In the genomic region with DNA sequence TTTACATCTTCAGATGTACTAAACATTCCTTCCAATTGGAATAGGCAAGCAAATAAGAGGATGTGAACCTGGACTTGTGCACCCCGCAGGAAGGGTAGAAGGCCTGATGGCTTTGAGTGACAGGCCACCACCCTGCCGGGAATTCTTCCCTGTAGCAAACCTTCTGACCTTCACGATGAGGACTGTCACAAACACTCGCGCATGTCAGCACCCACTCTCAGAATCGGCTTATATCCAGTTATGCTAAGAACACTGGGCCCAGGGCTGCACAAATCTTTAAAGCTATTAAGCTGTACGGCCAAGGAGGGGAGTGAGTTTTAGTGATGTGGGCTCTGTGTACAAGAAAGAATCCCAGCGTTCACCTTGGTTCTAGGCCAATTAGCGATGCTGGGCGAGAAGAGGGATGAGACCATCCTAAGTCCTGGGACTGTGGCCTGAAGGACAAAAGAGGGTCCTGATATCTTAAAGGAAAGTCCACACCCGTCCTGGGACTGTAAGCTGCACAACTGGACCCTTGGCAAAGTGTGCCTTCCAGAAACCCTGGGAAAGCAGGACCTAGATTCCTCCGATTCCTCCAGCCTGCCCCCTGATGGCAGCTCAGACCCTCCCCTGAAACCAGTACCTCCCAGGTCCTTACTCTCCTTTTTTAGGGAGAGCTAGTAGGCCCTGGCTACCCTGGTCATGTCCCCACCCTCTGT, we compare ENCODE assay signal across 17 mouse cellular contexts. TPM values are rescaled to one million over a fixed set of nuclear protein-coding genes. Genes with fewer than 3 reads are reported as not detected.
A peak's percentile ranks its signal among the peaks of the same experiment; 100 is the strongest.
DNase-seq lines count a peak whose midpoint lies in the region; ATAC-seq and TF ChIP-seq lines count a peak whose summit lies in the region.
"Had no signal": no experiment of that assay in that cellular context is flagged by ENCODE, and none has a peak within 500 bp of the region (broad histone marks: within the 10 kb centered on the region; RNA-seq: fewer than 3 reads in every experiment).

No protein-coding gene starts in this region.

- WGBS in hindbrain, embryonic 13.5 days = 81% methylated on average over 12 of the region's 12 CpGs
- 81% methylated on average over 12 of the region's 12 CpGs for WGBS in hindbrain, embryonic 16.5 days
- 47% methylated on average over 12 of the region's 12 CpGs for WGBS in heart, adult 2 months
- 35% methylated on average over 12 of the region's 12 CpGs for WGBS in heart, postnatal 0 days

- H3K36me3 ChIP-seq in hindbrain, embryonic 13.5 days = no peaks in the 10 kb centered on the region
- no peaks in the 10 kb centered on the region for H3K36me3 ChIP-seq in hindbrain, embryonic 16.5 days (ENCODE audit: control insufficient read depth, insufficient read depth, low read length)
- H3K36me3 ChIP-seq in E14TG2a.4 (ENCODE audit: insufficient read depth, low read length) = peaks cover 65% of the 10 kb centered on the region
- no peaks in the 10 kb centered on the region for H3K36me3 ChIP-seq in heart, adult 2 months (ENCODE audit: control insufficient read depth, insufficient read depth, low read length)
- no peaks in the 10 kb centered on the region for H3K36me3 ChIP-seq in heart, postnatal 0 days (replicated peaks; ENCODE audit: control insufficient read depth, insufficient read depth, low read length)
- H3K36me3 ChIP-seq: embryonic facial prominence, embryonic 12.5 days; limb, embryonic 15.5 days; neural tube, embryonic 13.5 days had no signal

- intact Hi-C loops in heart, adult 2 months (cut with DNase I) = no loop called here

- no peak for TF ChIP-seq POLR2A in heart, adult 2 months (IDR thresholded peaks at IDR 0.05; ENCODE audit: insufficient read depth, low read depth, low read length)

- no peak overlapping the region for H3K4me2 ChIP-seq in hindbrain, embryonic 13.5 days
- H3K4me2 ChIP-seq in hindbrain, embryonic 16.5 days (ENCODE audit: low read length) = no peak overlapping the region
- no peak overlapping the region for H3K4me2 ChIP-seq in heart, postnatal 0 days (ENCODE audit: low read depth, low read length)
- H3K4me2 ChIP-seq: embryonic facial prominence, embryonic 12.5 days; limb, embryonic 15.5 days; neural tube, embryonic 13.5 days had no signal

- H3K27me3 ChIP-seq in hindbrain, embryonic 13.5 days = no peaks in the 10 kb centered on the region
- H3K27me3 ChIP-seq in hindbrain, embryonic 16.5 days (replicated peaks; ENCODE audit: control insufficient read depth, insufficient read depth, low read length) = no peaks in the 10 kb centered on the region
- H3K27me3 ChIP-seq in E14TG2a.4 (ENCODE audit: insufficient read depth, low read length) = no peaks in the 10 kb centered on the region
- no peaks in the 10 kb centered on the region for H3K27me3 ChIP-seq in heart, adult 2 months (ENCODE audit: control insufficient read depth, insufficient read depth, low read length)
- no peaks in the 10 kb centered on the region for H3K27me3 ChIP-seq in heart, postnatal 0 days (ENCODE audit: control insufficient read depth, insufficient read depth, low read length)
- H3K27me3 ChIP-seq: embryonic facial prominence, embryonic 12.5 days; limb, embryonic 15.5 days; neural tube, embryonic 13.5 days had no signal

- no peaks in the 10 kb centered on the region for H3K4me1 ChIP-seq in hindbrain, embryonic 13.5 days (replicated peaks)
- H3K4me1 ChIP-seq in hindbrain, embryonic 16.5 days (ENCODE audit: control insufficient read depth, insufficient read depth, low read depth, low read length) = no peaks in the 10 kb centered on the region
- H3K4me1 ChIP-seq in E14TG2a.4 (replicated peaks; ENCODE audit: low read depth, low read length) = peaks cover 96% of the 10 kb centered on the region
- H3K4me1 ChIP-seq in heart, adult 2 months (ENCODE audit: control insufficient read depth, insufficient read depth, low read length) = peaks cover 10% of the 10 kb centered on the region
- peaks cover 16% of the 10 kb centered on the region for H3K4me1 ChIP-seq in heart, postnatal 0 days (ENCODE audit: control insufficient read depth, insufficient read depth)
- H3K4me1 ChIP-seq: limb, embryonic 15.5 days had no signal

- peak; percentile 32 to 35 for DNase-seq in heart, adult 2 months
- DNase-seq in heart, postnatal 0 days (ENCODE audit: low spot score) = peak; percentile 70
- no peak for DNase-seq in layer of hippocampus, postnatal 25 days (ENCODE audit: extremely low spot score in 1 of 2, low spot score in 1 of 2)
- DNase-seq in adrenal gland, adult (ENCODE audit: inconsistent age in 2 of 2, low spot score in 1 of 2) = no peak
- DNase-seq: B cell, adult 2 months; cerebellum, postnatal 36 days; gastrocnemius, postnatal 10 days; kidney, adult 2 months; right cerebral cortex, adult 18-20 months; thymus, postnatal 36 days had no signal

- H3K79me2 ChIP-seq in heart, adult 2 months (replicated peaks; ENCODE audit: control insufficient read depth, insufficient read depth, low read length) = peaks cover 6% of the 10 kb centered on the region; the same call in 1 of the 2 replicates

- no peak overlapping the region for H3K9ac ChIP-seq in hindbrain, embryonic 13.5 days
- no peak overlapping the region for H3K9ac ChIP-seq in hindbrain, embryonic 16.5 days (ENCODE audit: low read depth, low read length)
- H3K9ac ChIP-seq in heart, adult 2 months (ENCODE audit: low read depth, low read length) = 0 out of 2 replicates have a peak overlapping the region, but pooled peaks have one; percentile 15
- no peak overlapping the region for H3K9ac ChIP-seq in heart, postnatal 0 days (replicated peaks; ENCODE audit: low read depth, low read length)
- H3K9ac ChIP-seq: embryonic facial prominence, embryonic 12.5 days; limb, embryonic 15.5 days; neural tube, embryonic 13.5 days had no signal

- H3K27ac ChIP-seq in hindbrain, embryonic 13.5 days = no peak overlapping the region
- H3K27ac ChIP-seq in hindbrain, embryonic 16.5 days (ENCODE audit: low read depth, low read length) = no peak overlapping the region
- H3K27ac ChIP-seq in heart, adult 2 months = peak overlapping the region; percentile 26
- H3K27ac ChIP-seq in heart, postnatal 0 days (ENCODE audit: low read depth) = peak overlapping the region; percentile 64
- H3K27ac ChIP-seq: embryonic facial prominence, embryonic 12.5 days; limb, embryonic 15.5 days; neural tube, embryonic 13.5 days had no signal

- TF ChIP-seq CTCF in E14TG2a.4 (conservative IDR thresholded peaks at IDR 0.05; ENCODE audit: low read length) = no peak
- 0 out of 2 replicates have a peak, but pooled peaks have one; percentile 10 for TF ChIP-seq CTCF in heart, adult 2 months (IDR thresholded peaks at IDR 0.05)
- TF ChIP-seq CTCF in heart, postnatal 0 days (IDR thresholded peaks at IDR 0.05; ENCODE audit: low read depth) = no peak

- H3K4me3 ChIP-seq in hindbrain, embryonic 13.5 days = no peak overlapping the region
- H3K4me3 ChIP-seq in hindbrain, embryonic 16.5 days (ENCODE audit: low read length) = no peak overlapping the region
- H3K4me3 ChIP-seq in E14TG2a.4 (replicated peaks; ENCODE audit: low read length) = peak overlapping the region; percentile 27; the same call in 1 of the 2 replicates
- H3K4me3 ChIP-seq in heart, adult 2 months = no peak overlapping the region
- H3K4me3 ChIP-seq in heart, postnatal 0 days (ENCODE audit: low read depth, low read length) = no peak overlapping the region
- H3K4me3 ChIP-seq: embryonic facial prominence, embryonic 12.5 days; limb, embryonic 15.5 days; neural tube, embryonic 13.5 days had no signal

- peak; percentile 24; the same call in 1 of the 2 replicates for ATAC-seq in hindbrain, embryonic 13.5 days (ENCODE audit: low FRiP score)
- ATAC-seq in hindbrain, embryonic 16.5 days = no peak
- peak; percentile 88 for ATAC-seq in heart, postnatal 0 days (ENCODE audit: insufficient read depth, low read depth)
- ATAC-seq in erythroid progenitor cell, adult 5-6 weeks (replicated peaks; ENCODE audit: low FRiP score, poor library complexity, severe bottlenecking) = no peak

- TF ChIP-seq EP300 in heart, adult 2 months (IDR thresholded peaks at IDR 0.05; ENCODE audit: insufficient read depth, low read depth, low read length) = peak; percentile 68; the same call in 1 of the 2 replicates
- peak; percentile 67; the same call in 1 of the 2 replicates for TF ChIP-seq EP300 in heart, postnatal 0 days (IDR thresholded peaks at IDR 0.05; ENCODE audit: low read depth)

- H3K9me3 ChIP-seq in hindbrain, embryonic 13.5 days = no peaks in the 10 kb centered on the region
- H3K9me3 ChIP-seq in hindbrain, embryonic 16.5 days (ENCODE audit: control insufficient read depth, low read length) = no peaks in the 10 kb centered on the region; the same call in 1 of the 2 replicates
- H3K9me3 ChIP-seq in E14TG2a.4 (ENCODE audit: low read length) = peaks cover 6% of the 10 kb centered on the region
- no peaks in the 10 kb centered on the region for H3K9me3 ChIP-seq in heart, postnatal 0 days (replicated peaks; ENCODE audit: control insufficient read depth, low read length)
- H3K9me3 ChIP-seq: embryonic facial prominence, embryonic 12.5 days; limb, embryonic 15.5 days; neural tube, embryonic 13.5 days had no signal

RNA-seq across cellular contexts. Expression of a gene that starts 12.1 kb away (rescaled TPM):
- 12.1 and 12.4 TPM in 2 replicates for polyA plus RNA-seq in hindbrain, embryonic 13.5 days (2015; fragmentation: Nextera tagmentation; extraction: Ambion mirVana)
- 10.1 and 12.6 TPM in 2 replicates for polyA plus RNA-seq in hindbrain, embryonic 16.5 days (2015; fragmentation: Nextera tagmentation; extraction: Ambion mirVana)
- total RNA-seq in heart, adult 2 months (2021) = 10 to 100 TPM; 16.1 to 19.2 TPM
- polyA plus RNA-seq in heart, adult 2 months (2012; rRNA removed) = 7.9 and 10.2 TPM in 2 replicates
- total RNA-seq in heart, postnatal 0 days (2014; rRNA removed; ENCODE audit: low replicate concordance) = 15.7 and 25.2 TPM in 2 replicates
- polyA plus RNA-seq in heart, postnatal 0 days (2015; fragmentation: Nextera tagmentation; extraction: Ambion mirVana) = 12.5 and 13.0 TPM in 2 replicates
- 10 to 100 TPM; 18.9 to 19.8 TPM for total RNA-seq in layer of hippocampus, postnatal 25 days (2021)
- total RNA-seq in erythroid progenitor cell, adult 5-6 weeks (2015; ENCODE audit: low replicate concordance) = not detected in 2 replicates
- total RNA-seq in erythroid progenitor cell, adult 5-6 weeks (2017; ENCODE audit: low replicate concordance) = 1.3 and 3.7 TPM in 2 replicates

Comparison
In these comparisons a context has a peak if more than half of its experiments do, and no peak if none do; other contexts are left out.
1. ATAC-seq: peak in hindbrain, embryonic 13.5 days (single experiment) and heart, postnatal 0 days (single experiment); none in hindbrain, embryonic 16.5 days (single experiment) and erythroid progenitor cell, adult 5-6 weeks (single experiment).
2. H3K27ac ChIP-seq: peak in heart, adult 2 months (single experiment) and heart, postnatal 0 days (single experiment); none in hindbrain, embryonic 13.5 days (single experiment) and hindbrain, embryonic 16.5 days (single experiment).
3. DNase-seq: peak in heart, adult 2 months (2 of 2) and heart, postnatal 0 days (single experiment); none in layer of hippocampus, postnatal 25 days (0 of 2) and adrenal gland, adult (0 of 2).